Mouse (Mus musculus): ENCODE measurements at regions not wholly inside any gene's neighbourhood (a gene's known extent, or its start where the extent isn't known, plus 50 kb on each side); places are given as distances from the start of the nearest gene placed in this dataset.

GRCm38 (mm10) chr12:79928298-79928697 is 184.5 kb downstream of the Zfp36l1 start:
- Histone ChIP-seq H3K4me1 (ENCODE audit: insufficient read depth, low read depth, low read length) (peaks cover 22% of the 10 kb centered on the region; the same call in 1 of the 2 replicates), H3K36me3 (ENCODE audit: insufficient read depth, low read length) (no peaks in the 10 kb centered on the region), H3K9me3 (ENCODE audit: low read length) (no peaks in the 10 kb centered on the region), H3K9ac (replicated peaks; ENCODE audit: low read depth) (no peak overlapping the region), H3K4me2 (replicated peaks; ENCODE audit: low read depth, low read length) (no peak overlapping the region), H3K27ac (ENCODE audit: low read length) (no peak overlapping the region), H3K4me3 (ENCODE audit: low read depth, low read length) (no peak overlapping the region), H3K27me3 (replicated peaks; ENCODE audit: insufficient read depth, low read length) (no peaks in the 10 kb centered on the region)
- TF ChIP-seq EP300 (IDR thresholded peaks at IDR 0.05) (no peak), CTCF (IDR thresholded peaks at IDR 0.05) (no peak)
- peak; percentile 70 for DNase-seq (ENCODE audit: low spot score)
- peak; percentile 23 for ATAC-seq
- 44% methylated on average over 4 of the region's 4 CpGs for WGBS

DNA sequence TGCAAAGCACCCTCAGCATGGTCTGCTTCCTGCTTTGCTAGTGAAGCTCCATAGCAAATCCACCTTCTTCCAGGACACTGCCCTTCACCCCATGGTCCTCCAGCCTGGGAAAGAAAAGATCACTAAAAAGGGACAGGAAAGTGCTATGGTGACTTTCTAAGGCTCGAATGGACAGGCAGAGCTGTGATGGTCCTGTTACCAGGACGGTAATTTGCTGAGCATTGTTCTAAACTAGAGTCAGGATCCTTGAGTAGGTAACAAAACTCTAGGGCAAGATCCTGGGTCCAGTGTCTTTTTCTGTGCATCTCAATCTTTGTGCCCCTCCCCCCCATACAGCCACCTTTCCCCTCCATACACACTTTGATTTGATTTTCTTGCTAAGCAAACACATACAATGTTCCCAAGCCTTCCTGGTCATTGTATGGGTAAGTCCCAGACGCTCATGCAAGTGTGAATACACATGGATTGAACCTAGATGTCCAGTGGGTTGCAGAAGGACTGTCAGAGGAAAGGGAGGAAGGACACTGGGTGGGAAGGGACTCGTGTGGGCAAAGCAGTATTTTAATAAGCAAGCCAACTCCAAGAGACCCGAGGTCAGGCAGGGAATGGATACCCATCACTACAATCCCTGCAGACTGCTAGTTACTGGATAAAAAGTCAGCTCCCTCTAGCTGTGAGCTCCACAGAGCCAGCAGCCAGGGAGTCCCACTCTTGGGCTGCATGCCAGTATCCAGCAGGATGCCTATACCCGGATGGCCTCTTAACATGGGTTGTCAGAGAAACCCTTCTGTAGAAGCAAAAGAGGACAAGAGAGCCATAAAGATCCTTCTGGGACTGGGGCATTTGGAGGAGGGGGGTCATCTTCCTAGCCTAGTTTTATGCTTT is 186.9 kb downstream of the Zfp36l1 start:
- DNase-seq (ENCODE audit: low spot score) (peak; percentile 65), ATAC-seq (peak; percentile 24; the same call in 1 of the 2 replicates)
- H3K4me1 ChIP-seq (ENCODE audit: insufficient read depth, low read depth, low read length), result peaks cover 22% of the 10 kb centered on the region; the same call in 1 of the 2 replicates
- peak overlapping the region; percentile 72 for H3K27ac ChIP-seq (ENCODE audit: low read length)
- no peak for TF ChIP-seq EP300 (IDR thresholded peaks at IDR 0.05)
- peak; percentile 60 for TF ChIP-seq CTCF (IDR thresholded peaks at IDR 0.05)
- H3K9ac ChIP-seq (replicated peaks; ENCODE audit: low read depth), result no peak overlapping the region
- H3K36me3 ChIP-seq (ENCODE audit: insufficient read depth, low read length), result no peaks in the 10 kb centered on the region
- no peaks in the 10 kb centered on the region for H3K27me3 ChIP-seq (replicated peaks; ENCODE audit: insufficient read depth, low read length)
- no peak overlapping the region for H3K4me2 ChIP-seq (replicated peaks; ENCODE audit: low read depth, low read length)
- no peak overlapping the region for H3K4me3 ChIP-seq (ENCODE audit: low read depth, low read length)
- WGBS, result 19% methylated on average over 6 of the region's 6 CpGs
- no peaks in the 10 kb centered on the region for H3K9me3 ChIP-seq (ENCODE audit: low read length)

GRCm38 (mm10) chr12:79924921-79925703 is 187.7 kb downstream of the Zfp36l1 start:
- H3K9me3 ChIP-seq (ENCODE audit: low read length), result no peaks in the 10 kb centered on the region
- WGBS, result 17% methylated on average over 16 of the region's 16 CpGs
- H3K9ac ChIP-seq (replicated peaks; ENCODE audit: low read depth), result no peak overlapping the region
- H3K4me1 ChIP-seq (ENCODE audit: insufficient read depth, low read depth, low read length), result peaks cover 22% of the 10 kb centered on the region; the same call in 1 of the 2 replicates
- peak overlapping the region; percentile 72 for H3K27ac ChIP-seq (ENCODE audit: low read length)
- no peaks in the 10 kb centered on the region for H3K27me3 ChIP-seq (replicated peaks; ENCODE audit: insufficient read depth, low read length)
- H3K4me2 ChIP-seq (replicated peaks; ENCODE audit: low read depth, low read length), result no peak overlapping the region
- peak; percentile 38 for ATAC-seq
- DNase-seq (ENCODE audit: low spot score), result peak; percentile 44
- H3K4me3 ChIP-seq (ENCODE audit: low read depth, low read length), result no peak overlapping the region
- TF ChIP-seq CTCF (IDR thresholded peaks at IDR 0.05) (no peak), EP300 (IDR thresholded peaks at IDR 0.05) (no peak)
- H3K36me3 ChIP-seq (ENCODE audit: insufficient read depth, low read length), result no peaks in the 10 kb centered on the region

- no peak for TF ChIP-seq EP300 (IDR thresholded peaks at IDR 0.05)
- no peak for TF ChIP-seq CTCF (IDR thresholded peaks at IDR 0.05)
- Histone ChIP-seq H3K4me1 (ENCODE audit: insufficient read depth, low read depth, low read length) (peaks cover 22% of the 10 kb centered on the region; the same call in 1 of the 2 replicates), H3K27ac (ENCODE audit: low read length) (no peak overlapping the region), H3K4me3 (ENCODE audit: low read depth, low read length) (no peak overlapping the region), H3K4me2 (replicated peaks; ENCODE audit: low read depth, low read length) (no peak overlapping the region), H3K36me3 (ENCODE audit: insufficient read depth, low read length) (no peaks in the 10 kb centered on the region), H3K9ac (replicated peaks; ENCODE audit: low read depth) (no peak overlapping the region), H3K9me3 (ENCODE audit: low read length) (no peaks in the 10 kb centered on the region), H3K27me3 (replicated peaks; ENCODE audit: insufficient read depth, low read length) (no peaks in the 10 kb centered on the region)
- 80% methylated on average over 6 of the region's 6 CpGs for WGBS
- ATAC-seq (no peak), DNase-seq (ENCODE audit: low spot score) (no peak)
Observed at GRCm38 (mm10) chr12:79923811-79924210, 189.0 kb downstream of the Zfp36l1 start.

DNA sequence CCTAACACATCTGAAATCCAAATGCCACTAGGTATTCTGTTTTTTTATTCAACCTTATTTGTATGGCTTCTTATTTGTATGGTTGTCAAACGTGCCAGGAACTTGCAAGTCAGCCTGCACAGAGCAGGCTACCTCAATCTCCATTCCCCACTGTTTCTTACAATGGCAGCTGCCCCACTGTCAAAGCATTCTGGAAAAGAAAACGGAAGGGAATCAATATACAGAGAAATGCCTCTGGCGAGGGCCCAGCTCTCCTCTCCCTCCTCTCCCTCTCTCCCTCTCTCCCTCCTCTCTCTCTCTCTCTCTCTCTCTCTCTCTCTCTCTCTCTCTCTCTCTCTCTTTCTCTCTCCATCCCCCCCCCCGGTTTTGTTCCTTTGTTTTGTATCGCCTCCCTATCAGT is 191.0 kb downstream of the Zfp36l1 start:
- DNase-seq (ENCODE audit: low spot score) (no peak), ATAC-seq (no peak)
- Histone ChIP-seq H3K27me3 (replicated peaks; ENCODE audit: insufficient read depth, low read length) (no peaks in the 10 kb centered on the region), H3K4me2 (replicated peaks; ENCODE audit: low read depth, low read length) (no peak overlapping the region), H3K36me3 (ENCODE audit: insufficient read depth, low read length) (no peaks in the 10 kb centered on the region), H3K9me3 (ENCODE audit: low read length) (no peaks in the 10 kb centered on the region), H3K9ac (replicated peaks; ENCODE audit: low read depth) (no peak overlapping the region), H3K27ac (ENCODE audit: low read length) (no peak overlapping the region), H3K4me3 (ENCODE audit: low read depth, low read length) (no peak overlapping the region), H3K4me1 (ENCODE audit: insufficient read depth, low read depth, low read length) (peaks cover 30% of the 10 kb centered on the region; the same call in 1 of the 2 replicates)
- WGBS, result 28% methylated on average over 5 of the region's 5 CpGs
- TF ChIP-seq EP300 (IDR thresholded peaks at IDR 0.05) (no peak), CTCF (IDR thresholded peaks at IDR 0.05) (no peak)

- H3K27ac ChIP-seq (ENCODE audit: low read length), result no peak overlapping the region
- ATAC-seq (peak; percentile 6; the same call in 1 of the 2 replicates), DNase-seq (ENCODE audit: low spot score) (peak; percentile 9)
- no peaks in the 10 kb centered on the region for H3K27me3 ChIP-seq (replicated peaks; ENCODE audit: insufficient read depth, low read length)
- peaks cover 12% of the 10 kb centered on the region; the same call in 1 of the 2 replicates for H3K4me1 ChIP-seq (ENCODE audit: insufficient read depth, low read depth, low read length)
- no peaks in the 10 kb centered on the region for H3K9me3 ChIP-seq (ENCODE audit: low read length)
- H3K36me3 ChIP-seq (ENCODE audit: insufficient read depth, low read length), result no peaks in the 10 kb centered on the region
- H3K4me3 ChIP-seq (ENCODE audit: low read depth, low read length), result no peak overlapping the region
- H3K4me2 ChIP-seq (replicated peaks; ENCODE audit: low read depth, low read length), result no peak overlapping the region
- 77% methylated on average over 5 of the region's 5 CpGs for WGBS
- no peak for TF ChIP-seq EP300 (IDR thresholded peaks at IDR 0.05)
- TF ChIP-seq CTCF (IDR thresholded peaks at IDR 0.05), result peak; percentile 58
- no peak overlapping the region for H3K9ac ChIP-seq (replicated peaks; ENCODE audit: low read depth)
Observed at GRCm38 (mm10) chr12:79918983-79919382, 193.8 kb downstream of the Zfp36l1 start.

All from lung, postnatal 0 days (tissue).